Mouse (Mus musculus): Measurements from ENCODE around the gene Pdxk. TPM values are rescaled to one million over a fixed set of nuclear protein-coding genes. Genes with fewer than 3 reads are reported as not detected.
"Not testable (repeated sequence)": the region's sequence is repeated elsewhere in the genome, so short reads cannot be mapped to it uniquely, and the experiment has no call there.

Gene Pdxk
- polyA plus RNA-seq (2015; fragmentation: Nextera tagmentation; extraction: Ambion mirVana), result 12.4 and 12.7 TPM in 2 replicates

GRCm38 (mm10) chr10:78464792-78465207 is at the start of gene Pdxk:
TSS of gene Pdxk (minus strand) at chr10:78464975.
- Histone ChIP-seq H3K4me1 (ENCODE audit: control insufficient read depth, insufficient read depth, low read length) (peaks cover 22% of the 10 kb centered on the region), H3K27ac (ENCODE audit: low read length) (peak within 1 kb of the TSS; percentile 17; the same call in 1 of the 2 replicates), H3K36me3 (ENCODE audit: control insufficient read depth, insufficient read depth, low read length) (no peaks in the 10 kb centered on the region), H3K9me3 (replicated peaks; ENCODE audit: control insufficient read depth, low read length) (no peaks in the 10 kb centered on the region), H3K4me3 (replicated peaks; ENCODE audit: low read length) (peak within 1 kb of the TSS; percentile 72), H3K4me2 (ENCODE audit: low read depth, low read length) (peak within 1 kb of the TSS; percentile 99), H3K9ac (ENCODE audit: low read length) (peak within 1 kb of the TSS; percentile 77), H3K27me3 (ENCODE audit: control insufficient read depth, insufficient read depth, low read length) (no peaks in the 10 kb centered on the region)
- peak; percentile 92 for ATAC-seq (ENCODE audit: insufficient read depth, low FRiP score)
- WGBS, result under 1% methylated on average over 35 of the region's 35 CpGs

- no peaks in the 10 kb centered on the region for H3K36me3 ChIP-seq (ENCODE audit: control insufficient read depth, insufficient read depth, low read length)
- no peaks in the 10 kb centered on the region for H3K27me3 ChIP-seq (ENCODE audit: control insufficient read depth, insufficient read depth, low read length)
- H3K27ac ChIP-seq (ENCODE audit: low read length), result no peak overlapping the region
- H3K4me3 ChIP-seq (replicated peaks; ENCODE audit: low read length), result no peak overlapping the region
- no peak for ATAC-seq (ENCODE audit: insufficient read depth, low FRiP score)
- H3K9ac ChIP-seq (ENCODE audit: low read length), result no peak overlapping the region
- 71% methylated on average over 6 of the region's 6 CpGs for WGBS
- no peaks in the 10 kb centered on the region for H3K4me1 ChIP-seq (ENCODE audit: control insufficient read depth, insufficient read depth, low read length)
- no peaks in the 10 kb centered on the region for H3K9me3 ChIP-seq (replicated peaks; ENCODE audit: control insufficient read depth, low read length)
- no peak overlapping the region for H3K4me2 ChIP-seq (ENCODE audit: low read depth, low read length)
These were observed 38.4 kb upstream of the Pdxk start for GRCm38 (mm10) chr10:78502986-78503733.

GRCm38 (mm10) chr10:78487431-78488086 is 22.8 kb upstream of the Pdxk start:
- no peaks in the 10 kb centered on the region for H3K9me3 ChIP-seq (replicated peaks; ENCODE audit: control insufficient read depth, low read length)
- no peaks in the 10 kb centered on the region for H3K36me3 ChIP-seq (ENCODE audit: control insufficient read depth, insufficient read depth, low read length)
- H3K4me3 ChIP-seq (replicated peaks; ENCODE audit: low read length), result peak overlapping the region; percentile 33
- peak; percentile 83 for ATAC-seq (ENCODE audit: insufficient read depth, low FRiP score)
- H3K27me3 ChIP-seq (ENCODE audit: control insufficient read depth, insufficient read depth, low read length), result no peaks in the 10 kb centered on the region
- 10% methylated on average over 26 of the region's 26 CpGs for WGBS
- H3K4me1 ChIP-seq (ENCODE audit: control insufficient read depth, insufficient read depth, low read length), result peaks cover 4% of the 10 kb centered on the region; the same call in 1 of the 2 replicates
- peak overlapping the region; percentile 69 for H3K9ac ChIP-seq (ENCODE audit: low read length)
- H3K27ac ChIP-seq (ENCODE audit: low read length), result no peak overlapping the region
- peak overlapping the region; percentile 60 for H3K4me2 ChIP-seq (ENCODE audit: low read depth, low read length)

- H3K4me1 ChIP-seq (ENCODE audit: control insufficient read depth, insufficient read depth, low read length), result peaks cover 4% of the 10 kb centered on the region; the same call in 1 of the 2 replicates
- no peak overlapping the region for H3K9ac ChIP-seq (ENCODE audit: low read length)
- no peak overlapping the region for H3K4me2 ChIP-seq (ENCODE audit: low read depth, low read length)
- H3K36me3 ChIP-seq (ENCODE audit: control insufficient read depth, insufficient read depth, low read length), result no peaks in the 10 kb centered on the region
- H3K9me3 ChIP-seq (replicated peaks; ENCODE audit: control insufficient read depth, low read length), result no peaks in the 10 kb centered on the region
- H3K4me3 ChIP-seq (replicated peaks; ENCODE audit: low read length), result no peak overlapping the region
- no peak for ATAC-seq (ENCODE audit: insufficient read depth, low FRiP score)
- no peaks in the 10 kb centered on the region for H3K27me3 ChIP-seq (ENCODE audit: control insufficient read depth, insufficient read depth, low read length)
- H3K27ac ChIP-seq (ENCODE audit: low read length), result no peak overlapping the region
- WGBS, result 55% methylated on average over 5 of the region's 5 CpGs
These were observed 22.1 kb upstream of the Pdxk start for GRCm38 (mm10) chr10:78486871-78487270.

GRCm38 (mm10) chr10:78485369-78485768 is 20.6 kb upstream of the Pdxk start:
- H3K4me3 ChIP-seq (replicated peaks; ENCODE audit: low read length); H3K4me2 ChIP-seq (ENCODE audit: low read depth, low read length); H3K27ac ChIP-seq (ENCODE audit: low read length); H3K27me3 ChIP-seq (ENCODE audit: control insufficient read depth, insufficient read depth, low read length); H3K4me1 ChIP-seq (ENCODE audit: control insufficient read depth, insufficient read depth, low read length); H3K36me3 ChIP-seq (ENCODE audit: control insufficient read depth, insufficient read depth, low read length); H3K9ac ChIP-seq (ENCODE audit: low read length); ATAC-seq (ENCODE audit: insufficient read depth, low FRiP score); H3K9me3 ChIP-seq (replicated peaks; ENCODE audit: control insufficient read depth, low read length): not testable (repeated sequence)
- WGBS, result 57% methylated on average over 2 of the region's 2 CpGs

- Histone ChIP-seq H3K27me3 (ENCODE audit: control insufficient read depth, insufficient read depth, low read length) (no peaks in the 10 kb centered on the region), H3K4me2 (ENCODE audit: low read depth, low read length) (peak overlapping the region; percentile 86), H3K4me3 (replicated peaks; ENCODE audit: low read length) (peak overlapping the region; percentile 50), H3K36me3 (ENCODE audit: control insufficient read depth, insufficient read depth, low read length) (no peaks in the 10 kb centered on the region), H3K4me1 (ENCODE audit: control insufficient read depth, insufficient read depth, low read length) (no peaks in the 10 kb centered on the region), H3K9me3 (replicated peaks; ENCODE audit: control insufficient read depth, low read length) (no peaks in the 10 kb centered on the region), H3K27ac (ENCODE audit: low read length) (no peak overlapping the region), H3K9ac (ENCODE audit: low read length) (peak overlapping the region; percentile 65)
- WGBS, result under 1% methylated on average over 35 of the region's 35 CpGs
- ATAC-seq (ENCODE audit: insufficient read depth, low FRiP score), result peak; percentile 91
These were observed 17.2 kb upstream of the Pdxk start for GRCm38 (mm10) chr10:78481928-78482499.

- no peaks in the 10 kb centered on the region for H3K9me3 ChIP-seq (replicated peaks; ENCODE audit: control insufficient read depth, low read length)
- WGBS, result 34% methylated on average over 21 of the region's 21 CpGs
- peak overlapping the region; percentile 86 for H3K4me2 ChIP-seq (ENCODE audit: low read depth, low read length)
- ATAC-seq (ENCODE audit: insufficient read depth, low FRiP score), result peak; percentile 8; the same call in 1 of the 2 replicates
- no peak overlapping the region for H3K27ac ChIP-seq (ENCODE audit: low read length)
- H3K36me3 ChIP-seq (ENCODE audit: control insufficient read depth, insufficient read depth, low read length), result no peaks in the 10 kb centered on the region
- peak overlapping the region; percentile 65 for H3K9ac ChIP-seq (ENCODE audit: low read length)
- H3K4me1 ChIP-seq (ENCODE audit: control insufficient read depth, insufficient read depth, low read length), result no peaks in the 10 kb centered on the region
- no peaks in the 10 kb centered on the region for H3K27me3 ChIP-seq (ENCODE audit: control insufficient read depth, insufficient read depth, low read length)
- H3K4me3 ChIP-seq (replicated peaks; ENCODE audit: low read length), result peak overlapping the region; percentile 50
These were observed 16.5 kb upstream of the Pdxk start for GRCm38 (mm10) chr10:78480954-78481927.

- Histone ChIP-seq H3K9ac (ENCODE audit: low read length) (no peak overlapping the region), H3K9me3 (replicated peaks; ENCODE audit: control insufficient read depth, low read length) (no peaks in the 10 kb centered on the region), H3K36me3 (ENCODE audit: control insufficient read depth, insufficient read depth, low read length) (no peaks in the 10 kb centered on the region), H3K4me2 (ENCODE audit: low read depth, low read length) (no peak overlapping the region), H3K27me3 (ENCODE audit: control insufficient read depth, insufficient read depth, low read length) (no peaks in the 10 kb centered on the region; the same call in 1 of the 2 replicates), H3K27ac (ENCODE audit: low read length) (no peak overlapping the region), H3K4me1 (ENCODE audit: control insufficient read depth, insufficient read depth, low read length) (no peaks in the 10 kb centered on the region), H3K4me3 (replicated peaks; ENCODE audit: low read length) (no peak overlapping the region)
- no peak for ATAC-seq (ENCODE audit: insufficient read depth, low FRiP score)
- WGBS, result 66% methylated on average over 4 of the region's 4 CpGs
These were observed 12.0 kb upstream of the Pdxk start for GRCm38 (mm10) chr10:78476821-78477220.

Measured in stomach, embryonic 16.5 days (tissue).